Mouse (Mus musculus): Measurements from ENCODE around the gene Fam57b.

GRCm38 (mm10) chr7:126806956-126807355, 9.5 kb downstream of the Fam57b start:
- TF ChIP-seq CTCF (IDR thresholded peaks at IDR 0.05; ENCODE audit: low read depth, low read length) (no peak), GATA1 (IDR thresholded peaks at IDR 0.05; ENCODE audit: borderline replicate concordance, low read length) (no peak), POLR2AphosphoS5 (IDR thresholded peaks at IDR 0.05; ENCODE audit: insufficient replicate concordance, low read depth, low read length) (no peak), TAL1 (conservative IDR thresholded peaks at IDR 0.05; ENCODE audit: low read depth, low read length) (no peak)

All from G1E (cell line).